Mouse (Mus musculus) lung, postnatal 36 days (tissue): ENCODE results near the gene Tcirg1.
A peak's percentile ranks its signal among the peaks of the same experiment; 100 is the strongest.

ENCODE experiments used
- DNase-seq: peaks from one replicate; pipeline ENCODE4 v3.0.0; 2022; ENCODE audit warnings: mixed read lengths

Tcirg1 gene

DNA sequence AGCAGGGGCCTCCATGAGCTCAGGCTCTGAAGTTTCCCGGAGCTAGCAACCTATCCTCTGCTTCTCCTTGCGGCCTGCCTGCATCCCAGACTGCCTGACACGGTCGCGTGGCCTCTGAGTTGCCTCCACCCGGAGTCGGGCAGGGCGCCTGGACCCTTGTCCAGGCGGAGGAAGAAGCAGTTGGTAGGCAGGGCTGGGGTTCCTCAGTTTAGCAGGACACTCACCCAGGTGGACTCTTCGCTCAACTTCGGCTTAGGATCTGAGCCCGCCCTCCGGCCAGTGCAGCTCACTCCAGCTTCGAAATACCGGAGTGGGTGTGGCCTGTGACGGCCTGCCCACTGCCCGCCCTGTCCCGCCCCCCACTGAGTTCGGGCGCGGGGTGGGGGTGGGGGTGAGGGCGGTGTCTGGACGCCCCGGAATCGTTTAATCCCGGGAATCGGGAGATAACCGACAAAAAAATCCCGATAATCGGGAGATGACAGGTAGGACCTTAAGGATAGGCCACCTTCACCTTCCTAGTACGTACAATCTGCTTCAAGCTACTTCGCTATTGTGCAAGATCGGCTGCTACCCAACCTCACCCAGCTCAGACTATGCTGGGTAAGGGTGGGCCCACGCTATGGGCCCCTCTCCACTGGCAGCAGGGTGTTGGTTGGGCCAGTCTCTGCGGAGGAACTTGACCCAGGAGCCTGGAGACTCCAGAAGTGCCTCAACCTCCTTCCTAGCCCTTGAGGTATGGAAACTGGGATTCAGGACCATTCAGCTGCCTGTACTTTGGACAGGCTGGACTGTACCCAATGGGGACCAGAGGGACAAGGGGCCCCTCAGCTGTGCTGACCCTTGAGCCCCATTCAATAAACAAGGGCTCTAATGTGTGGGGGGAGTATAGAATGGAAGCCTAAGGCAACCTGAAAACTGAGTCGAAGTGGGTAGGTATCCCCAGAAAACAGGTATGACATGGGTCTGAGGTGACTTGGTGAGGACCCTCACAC is at the start of gene Tcirg1:
Tcirg1 (minus strand) TSS at position 339 of the 992 bp plus-strand sequence.
- peak; percentile 89 for DNase-seq

- DNase-seq: no peak
Measured at GRCm38 (mm10) chr19:3955804-3956203, 48.9 kb upstream of the Tcirg1 start.

- no peak for DNase-seq
Measured at GRCm38 (mm10) chr19:3955033-3955432, 48.1 kb upstream of the Tcirg1 start.

GRCm38 (mm10) chr19:3952099-3952498 is 45.2 kb upstream of the Tcirg1 start:
- DNase-seq: peak; percentile 26

DNA sequence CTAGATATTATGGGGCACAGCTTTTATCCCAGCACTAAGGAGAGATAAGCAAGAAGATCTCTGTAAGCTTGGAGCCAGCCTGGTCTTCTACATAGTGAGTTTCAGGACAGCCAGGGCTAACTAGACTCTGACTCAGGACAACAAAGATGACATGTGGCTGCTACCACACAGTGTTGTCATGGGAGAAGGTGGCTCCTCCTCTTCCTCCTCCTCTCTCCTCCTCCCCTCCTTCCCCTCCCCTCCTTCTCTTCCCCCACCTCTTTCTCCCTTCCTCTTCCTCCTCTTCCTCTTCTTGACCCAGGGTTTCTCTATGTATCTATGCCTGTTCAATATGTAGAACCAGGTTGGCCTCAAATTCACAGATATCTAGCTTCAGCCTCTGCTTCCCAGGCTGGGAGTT is 44.5 kb upstream of the Tcirg1 start:
- no peak for DNase-seq

GRCm38 (mm10) chr19:3950331-3950730 is 43.4 kb upstream of the Tcirg1 start:
- no peak for DNase-seq

DNA sequence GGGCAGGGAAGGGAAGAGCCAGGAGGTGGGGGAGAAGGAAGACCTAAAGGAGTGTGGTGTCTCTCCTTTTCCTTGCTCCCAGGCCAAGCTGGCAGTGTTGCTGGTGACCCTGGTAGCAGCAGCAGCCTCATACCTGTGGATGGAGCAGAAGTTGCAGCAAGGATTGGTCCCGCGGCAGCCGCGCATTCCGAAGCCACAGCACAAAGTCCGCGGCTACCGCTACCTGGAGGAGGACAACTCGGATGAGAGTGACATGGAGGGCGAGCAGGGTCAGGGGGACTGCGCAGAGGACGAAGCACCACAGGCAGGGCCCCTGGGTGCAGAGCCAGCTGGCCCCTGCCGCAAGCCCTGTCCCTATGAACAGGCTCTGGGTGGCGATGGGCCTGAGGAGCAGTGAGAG is 41.6 kb upstream of the Tcirg1 start:
- DNase-seq: no peak

DNA sequence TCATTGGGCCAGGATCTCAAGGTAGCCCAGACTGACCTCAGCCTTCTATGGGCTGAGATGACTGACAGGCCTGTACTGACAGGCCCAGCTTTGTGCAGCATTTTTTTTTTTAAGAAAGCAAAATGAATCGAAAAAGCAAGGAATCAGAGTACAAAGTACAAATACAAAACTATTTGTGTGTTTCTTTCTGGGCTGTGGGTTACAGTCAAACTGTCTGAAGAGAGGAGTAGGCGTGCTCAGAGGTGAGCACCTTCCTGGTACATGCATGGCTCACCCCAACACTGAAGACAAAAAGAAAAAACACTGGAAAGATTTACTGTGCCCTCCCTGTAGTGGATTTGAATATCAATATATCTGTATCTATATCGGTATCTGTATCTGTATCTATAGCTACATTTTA is 40.9 kb upstream of the Tcirg1 start:
- no peak for DNase-seq

GRCm38 (mm10) chr19:3946715-3947114 is 39.8 kb upstream of the Tcirg1 start:
- DNase-seq: peak; percentile 85

DNA sequence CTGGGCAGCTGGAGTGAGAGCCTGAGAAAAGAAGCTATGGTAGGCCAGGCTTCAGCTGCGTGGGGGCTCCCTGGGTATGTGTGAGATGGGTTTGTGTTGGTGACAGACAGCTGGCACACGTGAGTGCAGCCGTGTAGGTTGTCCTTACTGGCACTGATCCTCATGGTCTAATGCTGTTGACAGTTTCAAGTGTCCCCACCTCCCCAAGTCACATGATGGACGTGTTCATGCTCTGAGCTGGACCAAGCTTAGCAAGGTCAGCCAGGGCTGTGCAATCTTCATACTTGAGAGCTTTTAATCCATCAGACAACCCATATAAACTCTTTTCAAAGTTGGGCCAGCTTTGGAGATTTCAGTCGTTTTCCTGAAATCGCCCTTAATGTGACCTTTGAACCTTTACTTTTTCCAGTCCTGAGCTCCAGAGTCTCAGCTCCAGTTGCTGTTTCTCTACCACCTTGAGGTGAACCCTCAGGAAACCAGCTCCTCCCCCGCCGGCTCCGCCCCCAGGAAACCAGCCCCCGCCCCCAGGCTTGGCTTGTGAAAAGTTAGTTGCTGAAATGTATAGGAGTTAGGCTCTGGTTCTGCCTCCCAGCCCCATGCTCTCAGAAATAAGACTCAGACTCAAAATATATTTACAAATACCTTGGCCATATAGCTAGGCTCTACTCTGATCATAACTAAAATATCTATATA is 39.1 kb upstream of the Tcirg1 start:
- peak; percentile 51 for DNase-seq

DNA sequence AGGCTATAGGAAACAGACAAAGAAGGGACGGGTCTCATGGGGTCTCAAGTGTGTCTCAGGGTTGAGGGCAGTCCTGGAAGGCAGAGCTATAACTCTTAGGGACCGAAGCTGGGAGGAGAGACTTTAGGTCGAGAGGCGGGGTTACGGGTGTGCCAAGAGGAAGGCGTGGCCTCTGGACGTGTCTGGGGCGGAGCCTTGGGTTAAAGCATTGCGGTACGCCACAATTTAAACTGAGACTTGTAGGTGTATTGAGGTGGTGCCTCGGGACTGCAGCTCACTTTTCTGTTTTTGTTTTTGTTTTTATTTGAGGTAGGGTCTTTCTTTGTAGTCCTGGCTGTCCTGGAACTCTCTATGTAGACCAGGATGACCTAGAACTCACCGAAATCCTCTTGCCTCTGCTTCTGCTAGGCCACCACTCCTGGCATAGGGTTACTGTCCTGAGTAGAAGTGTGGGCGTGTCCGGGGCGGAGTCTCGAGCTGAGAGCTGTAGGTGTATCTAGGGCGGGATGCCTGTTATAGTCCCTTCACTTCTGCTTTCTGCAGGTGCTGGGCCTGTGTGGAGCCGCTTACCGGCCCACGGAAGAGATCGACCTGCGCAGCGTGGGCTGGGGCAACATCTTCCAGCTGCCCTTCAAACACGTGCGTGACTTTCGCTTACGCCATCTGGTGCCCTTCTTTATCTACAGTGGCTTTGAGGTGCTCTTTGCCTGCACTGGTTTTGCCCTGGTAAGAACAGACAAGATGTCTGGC is 36.2 kb upstream of the Tcirg1 start:
- DNase-seq: peak; percentile 92

DNA sequence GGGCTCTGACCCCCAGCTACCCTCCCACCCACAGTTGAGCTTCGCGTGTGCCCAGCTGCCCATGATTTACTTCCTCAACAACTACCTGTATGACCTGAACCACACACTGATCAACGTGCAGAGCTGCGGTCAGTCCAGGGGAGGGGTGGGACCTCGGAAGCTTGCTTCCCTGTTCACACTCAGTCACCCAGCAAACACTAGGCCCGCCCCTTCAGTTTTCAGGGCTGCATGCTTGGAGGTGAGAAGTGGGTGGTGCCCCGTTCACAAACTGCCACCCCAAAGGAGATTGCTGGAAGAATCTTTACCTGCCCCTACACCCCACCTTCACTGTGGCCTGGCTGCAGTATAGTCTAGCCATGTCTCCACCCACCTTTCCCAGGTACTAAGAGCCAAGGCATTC is 35.4 kb upstream of the Tcirg1 start:
- DNase-seq: no peak

GRCm38 (mm10) chr19:3935896-3936850 is 29.2 kb upstream of the Tcirg1 start:
- peak; percentile 87 for DNase-seq

GRCm38 (mm10) chr19:3935032-3935895 is 28.3 kb upstream of the Tcirg1 start, which contains the start of gene Unc93b1:
Gene Unc93b1 (plus strand): TSS chr19:3935186.
- peak; percentile 91 for DNase-seq

DNA sequence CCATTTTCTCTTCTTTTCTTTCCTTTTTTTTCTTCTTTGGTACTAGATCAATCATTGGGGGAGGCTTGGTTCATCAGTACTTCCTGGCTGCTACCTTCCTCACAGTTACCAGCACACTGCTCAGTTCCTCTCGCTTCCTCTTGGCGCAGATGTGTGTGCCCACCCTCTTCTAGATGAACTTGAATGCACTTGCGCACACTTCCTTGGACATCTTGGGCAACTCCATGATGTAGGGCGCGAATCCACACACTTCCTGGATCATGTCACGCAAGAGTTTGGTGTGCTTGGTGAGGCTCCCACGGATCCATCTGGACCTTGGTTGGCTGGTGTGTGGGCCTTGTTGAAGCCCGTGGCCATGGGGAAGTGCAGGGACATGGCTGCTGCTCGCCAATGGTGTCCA is 24.8 kb upstream of the Tcirg1 start:
- DNase-seq: peak; percentile 58

DNA sequence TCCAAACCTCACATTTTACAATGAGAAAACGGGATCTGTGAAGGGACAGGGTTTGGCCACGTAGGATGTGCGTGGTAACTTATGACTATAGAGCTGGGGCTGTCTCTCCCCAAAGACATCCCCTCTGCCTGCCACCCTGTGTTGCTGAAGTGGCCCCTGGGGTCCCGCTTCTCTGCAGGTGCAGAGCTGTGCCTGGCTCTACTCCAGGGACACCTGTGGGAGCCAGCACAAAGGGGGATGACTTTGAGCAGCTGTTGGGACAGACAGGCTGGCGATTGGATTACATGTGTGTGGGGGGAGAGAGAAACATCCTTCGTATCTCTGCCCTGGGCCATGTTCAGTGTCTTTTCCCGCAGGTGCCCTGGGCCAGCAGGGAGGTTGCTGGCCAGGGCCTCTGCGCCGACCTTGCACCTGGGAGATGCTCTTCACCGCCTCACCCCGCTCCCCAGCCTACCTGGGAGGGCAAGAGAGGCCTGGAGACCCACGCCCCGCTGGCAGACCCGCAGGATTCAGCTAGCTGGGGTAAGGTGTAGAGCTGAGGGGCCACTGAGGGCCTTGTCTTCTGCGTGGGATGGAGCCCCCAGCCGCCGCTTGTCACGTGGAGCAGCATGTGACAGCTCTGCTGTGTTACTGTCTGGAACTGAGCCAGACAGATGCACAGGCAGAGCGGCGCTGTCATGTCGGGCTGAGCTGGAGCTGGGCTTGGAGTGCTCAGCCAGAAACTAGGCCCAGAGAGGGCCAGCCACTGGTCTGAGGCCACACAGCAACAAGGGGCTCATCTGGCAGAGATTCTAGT is 23.5 kb upstream of the Tcirg1 start:
- DNase-seq: no peak

- peak; percentile 97 for DNase-seq
Measured at GRCm38 (mm10) chr19:3929211-3929941, 22.4 kb upstream of the Tcirg1 start, which contains the start of gene Aldh3b1. Gene Aldh3b1 (minus strand): TSS chr19:3929808.

DNA sequence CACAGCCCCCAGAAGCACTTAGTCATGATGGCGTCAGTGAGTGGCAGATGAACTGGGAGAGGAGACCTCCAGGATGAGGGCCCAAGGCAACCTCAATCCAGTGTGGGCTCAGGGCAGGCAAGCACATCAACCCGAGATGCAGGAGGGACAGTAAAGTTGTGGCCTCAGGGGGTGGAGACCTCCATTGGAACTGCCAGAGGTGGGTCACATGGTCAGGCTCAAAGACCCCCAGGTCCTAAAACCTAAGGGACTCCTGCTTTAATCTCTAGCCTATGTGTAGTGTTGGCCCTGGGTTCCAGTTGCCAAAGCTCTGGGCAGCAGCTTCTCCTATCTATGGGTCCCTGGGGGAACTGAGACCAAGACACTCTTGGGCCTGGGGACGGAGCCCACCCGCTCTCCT is 21.8 kb upstream of the Tcirg1 start:
- no peak for DNase-seq

DNA sequence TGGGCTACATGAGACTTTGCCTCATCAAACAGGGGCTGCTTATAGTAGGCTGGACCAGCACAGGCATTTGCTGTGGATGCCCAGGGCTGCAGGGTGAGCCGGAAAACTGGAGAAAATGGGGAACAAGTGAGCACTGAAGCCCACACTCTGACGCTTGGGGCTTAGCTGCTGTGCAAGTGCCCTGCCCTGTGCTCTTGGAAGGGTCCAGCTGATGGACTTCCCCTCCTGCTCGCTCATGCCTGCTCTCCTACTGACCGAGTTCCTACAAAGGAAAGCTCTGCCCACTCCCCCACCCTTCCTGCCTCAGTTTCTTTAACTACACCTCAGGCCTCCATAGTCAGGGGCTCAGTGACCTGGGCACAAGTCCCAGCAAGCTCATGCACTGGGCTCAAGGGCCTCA is 21.1 kb upstream of the Tcirg1 start:
- DNase-seq: no peak
